Mouse (Mus musculus) spleen, adult 2 months (tissue): ENCODE measurements at regions not wholly inside any gene's neighbourhood (a gene's known extent, or its start where the extent isn't known, plus 50 kb on each side); places are given as distances from the start of the nearest gene placed in this dataset.

Experiments
- CTCF ChIP-seq: fragments of 200-500 bp; IDR thresholded peaks from 2 replicates; pipeline ENCODE4 v1.5.1; 2011; ENCODE audit warnings: mild to moderate bottlenecking, inconsistent platforms; ENCODE audit not compliant: insufficient read depth, insufficient read length, insufficient replicate concordance; ENCODE audit errors: extremely low read depth
- POLR2A ChIP-seq: fragments of 200-500 bp; IDR thresholded peaks from 2 replicates; pipeline ENCODE4 v1.6.1; 2011; ENCODE audit warnings: low read depth, low read length, inconsistent platforms

DNA sequence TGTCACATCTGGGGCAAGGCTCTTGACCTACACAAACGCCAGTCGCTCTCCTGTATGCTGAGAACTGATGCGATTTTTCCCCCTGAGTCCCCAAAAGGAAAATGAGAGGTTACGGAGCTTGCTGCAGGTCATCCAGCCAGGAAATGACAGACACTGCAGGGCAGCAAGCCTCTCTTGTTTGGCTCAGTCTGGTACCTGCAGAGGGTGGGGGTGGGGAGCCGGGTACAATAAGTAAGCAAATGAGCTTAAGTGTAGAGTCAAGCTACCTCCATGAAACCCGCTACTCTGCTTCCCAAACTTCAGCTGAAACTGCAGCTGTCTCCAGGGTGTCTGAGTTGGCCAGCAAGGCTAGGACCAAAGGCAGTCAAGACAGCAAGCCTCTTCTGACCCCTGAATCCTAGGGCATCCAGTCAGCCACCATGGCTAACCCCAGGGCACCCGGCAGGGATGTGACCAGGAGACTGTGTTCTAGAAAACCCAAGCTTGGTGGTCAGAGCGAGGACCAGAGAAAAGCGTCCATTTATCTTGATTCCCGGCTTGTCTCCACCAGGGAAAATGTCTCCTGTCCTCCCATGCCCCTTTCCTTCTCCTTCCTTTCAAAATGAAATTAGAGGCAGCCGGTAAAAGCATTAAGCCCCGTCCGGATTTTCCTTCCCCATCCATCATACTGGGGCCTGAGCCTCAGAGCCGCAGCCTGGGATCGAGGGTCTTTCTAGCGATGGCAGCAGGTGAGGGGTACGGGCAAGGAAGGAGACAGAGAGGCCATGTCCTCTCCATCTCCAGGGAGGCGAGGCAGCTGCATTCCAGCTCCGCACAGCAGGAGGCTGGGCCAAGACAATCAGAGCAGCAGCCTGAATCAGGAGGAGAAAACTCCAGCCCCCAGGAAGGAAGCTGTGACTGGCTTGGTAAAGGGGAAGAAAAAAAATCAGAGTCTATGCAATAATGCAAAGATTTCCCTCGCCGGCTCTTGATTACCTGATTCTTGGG lies 100.2 kb upstream of the Rpl38 start:
- TF ChIP-seq CTCF (no peak), POLR2A (no peak)
